Mouse (Mus musculus) adrenal gland, postnatal 4 days (tissue): ENCODE measurements around the gene Otol1. TPM values are rescaled to one million over a fixed set of nuclear protein-coding genes. Genes with fewer than 3 reads are reported as not detected.

Experiments used
- DNase-seq, 2 experiments: peaks; one replicate each; pipeline ENCODE4 v3.0.0; 2021 to 2022; ENCODE audit warnings: low spot score in 2 of 2, mixed read lengths in 2 of 2
- long read RNA-seq, 2 experiments: library from polyadenylated mRNA; stranded (forward); transcript quantifications; one replicate each; pipeline ENCODE4 v2.0.0; 2021
- total RNA-seq, 2 experiments: library from RNA; stranded (reverse); gene quantifications; 2 replicates each; pipeline ENCODE4 v1.2.3; 2021

The Otol1 gene
- not detected for total RNA-seq
- long read RNA-seq, experiment 1: 0 reads
- long read RNA-seq, experiment 2: 0 reads

- no peak for DNase-seq
Measured at GRCm38 (mm10) chr3:70007313-70007712, at the start of gene Otol1. Otol1 (plus strand) TSS chr3:70007613.

GRCm38 (mm10) chr3:69962187-69962586, 45.2 kb upstream of the Otol1 start:
- no peak for DNase-seq

GRCm38 (mm10) chr3:69971482-69972097, 35.8 kb upstream of the Otol1 start:
- DNase-seq: no peak

GRCm38 (mm10) chr3:69978092-69978491, 29.3 kb upstream of the Otol1 start:
- no peak for DNase-seq

- DNase-seq: no peak
Measured at GRCm38 (mm10) chr3:69993806-69994205, 13.6 kb upstream of the Otol1 start.

GRCm38 (mm10) chr3:70001540-70001939, 5.9 kb upstream of the Otol1 start:
- DNase-seq: no peak

- no peak for DNase-seq
Measured at GRCm38 (mm10) chr3:70003126-70003764, 4.2 kb upstream of the Otol1 start.

- no peak for DNase-seq
Measured at GRCm38 (mm10) chr3:70003955-70004354, 3.5 kb upstream of the Otol1 start.

GRCm38 (mm10) chr3:70004379-70004778, 3.0 kb upstream of the Otol1 start:
- no peak for DNase-seq

GRCm38 (mm10) chr3:70012641-70013040, 5.2 kb downstream of the Otol1 start:
- DNase-seq: no peak

- DNase-seq: no peak
Measured at GRCm38 (mm10) chr3:70026605-70027004, 19.2 kb downstream of the Otol1 start.

- DNase-seq: no peak
Measured at GRCm38 (mm10) chr3:70029260-70029659, 21.8 kb downstream of the Otol1 start.

- DNase-seq: no peak
Measured at GRCm38 (mm10) chr3:70035593-70035992, 28.2 kb downstream of the Otol1 start.

Other genes with a start within 250 kb of the Otol1 start
- gene Sptssb, start 147.7 kb upstream of the Otol1 start, total RNA-seq: not detected